Mouse (Mus musculus) megakaryocyte, embryonic 14.5 days (primary cell): ENCODE results near the gene Cd164.
"Not testable (repeated sequence)": the region's sequence is repeated elsewhere in the genome, so short reads cannot be mapped to it uniquely, and the experiment has no call there.

Experiments
- FLI1 ChIP-seq: IDR thresholded peaks from 2 replicates; pipeline ENCODE4 v1.6.1; 2012; ENCODE audit warnings: low read length, inconsistent platforms, mixed read lengths
- GATA1 ChIP-seq: IDR thresholded peaks from 3 replicates; pipeline ENCODE4 v1.6.1; 2012; ENCODE audit warnings: mixed read lengths, low read length, inconsistent platforms, borderline replicate concordance

DNA sequence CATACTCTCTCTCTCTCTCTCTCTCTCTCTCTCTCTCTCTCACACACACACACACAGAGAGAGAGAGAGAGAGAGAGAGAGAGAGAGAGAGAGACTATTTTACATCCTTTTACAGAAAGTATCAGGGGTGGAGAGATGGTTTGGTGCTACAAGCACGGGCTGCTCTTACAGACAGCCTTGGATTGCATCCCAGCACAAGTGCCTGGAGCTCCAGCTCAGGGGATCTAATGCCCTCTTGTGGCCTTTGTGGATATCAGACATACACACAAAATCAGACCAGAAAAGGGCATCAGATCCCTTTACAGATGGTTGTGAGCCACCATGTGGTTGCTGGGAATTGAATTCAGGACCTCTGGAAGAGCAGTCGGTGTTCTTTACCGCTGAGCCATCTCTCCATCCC is 13.8 kb upstream of the Cd164 start:
- TF ChIP-seq GATA1, FLI1: not testable (repeated sequence)
